Mouse (Mus musculus) small intestine, adult 10 weeks (tissue): Measurements from ENCODE around the gene Zdhhc22. TPM values are rescaled to one million over a fixed set of nuclear protein-coding genes. Genes with fewer than 3 reads are reported as not detected.

Experiments used
- polyA plus RNA-seq: library from polyadenylated mRNA; stranded (reverse); fragments of 350-450 nt; fragmentation: Illumina TruSeq; extraction: RNeasy Lipid Tissue Mini Kit (QIAGEN cat#74804); gene quantifications from one replicate; pipeline ENCODE4 v1.2.3, GENCODE M21; 2014; ENCODE audit warnings: low replicate concordance

Gene Zdhhc22
- not detected for polyA plus RNA-seq

DNA sequence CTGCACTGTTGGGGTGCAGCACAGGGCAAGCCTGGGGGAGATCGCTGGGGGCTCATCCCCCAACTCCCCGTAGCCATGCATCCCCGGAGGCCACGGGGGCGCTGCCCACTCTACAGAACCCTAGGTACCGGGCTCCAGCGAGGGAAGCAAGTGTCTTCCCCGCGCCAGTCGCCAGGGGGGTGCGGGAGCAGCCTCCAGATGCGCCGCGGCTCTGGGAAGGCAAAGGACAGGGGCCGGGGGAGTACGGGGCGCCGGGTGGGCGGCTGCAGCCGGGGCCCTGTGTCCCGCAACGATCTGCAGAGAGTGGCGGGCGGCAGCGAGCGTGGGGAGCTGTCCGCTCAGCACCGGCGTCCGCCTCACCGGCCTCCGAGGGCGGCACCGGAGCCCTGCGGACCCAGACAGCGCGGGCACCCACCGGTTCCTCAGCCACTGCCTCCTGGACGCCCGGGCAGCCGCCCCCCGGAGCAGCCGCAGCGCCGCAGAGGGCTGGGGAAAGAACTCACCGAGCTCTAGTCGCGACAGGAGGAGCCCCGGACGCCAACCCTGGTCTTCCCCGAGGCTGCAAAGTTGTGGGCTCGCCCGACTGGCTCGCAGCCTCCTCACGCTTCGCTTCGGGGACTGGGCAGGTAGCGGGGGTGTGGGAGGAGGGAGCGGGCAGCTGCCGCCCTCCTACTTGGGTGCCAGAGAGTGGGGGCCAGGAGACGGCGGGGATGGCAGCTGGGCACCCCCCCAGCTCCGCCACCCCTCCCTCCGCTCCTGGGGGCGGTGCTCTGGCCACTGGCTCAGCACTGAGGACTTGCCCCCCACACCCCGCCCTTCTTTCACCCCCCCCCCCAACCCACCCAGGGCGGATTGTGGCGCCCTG, at the start of gene Zdhhc22:
Gene Zdhhc22 (minus strand): TSS at position 541 of the 865 bp plus-strand sequence.

DNA sequence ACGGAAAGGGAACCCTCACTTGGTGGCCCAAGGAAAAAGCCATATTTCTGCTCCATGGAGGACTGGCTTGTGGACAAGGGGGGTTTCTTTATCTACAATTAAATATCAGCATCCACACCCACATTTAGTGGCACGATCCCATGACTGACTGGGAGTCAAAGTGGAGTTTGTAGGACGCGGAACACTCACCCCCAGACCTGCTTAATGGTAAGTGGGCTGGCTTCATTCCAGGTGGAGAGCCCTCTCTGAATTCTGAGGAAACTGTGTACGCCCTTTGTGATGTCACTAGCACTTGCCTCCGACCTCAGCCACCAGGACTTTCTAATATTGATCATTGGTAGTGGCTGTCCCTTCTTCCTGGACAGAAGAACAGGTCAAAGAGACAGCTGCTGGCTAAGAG, 30.8 kb upstream of the Zdhhc22 start, which contains the start of gene Tmem63c:
Gene Tmem63c (plus strand): TSS at position 301 of the 400 bp plus-strand sequence.

DNA sequence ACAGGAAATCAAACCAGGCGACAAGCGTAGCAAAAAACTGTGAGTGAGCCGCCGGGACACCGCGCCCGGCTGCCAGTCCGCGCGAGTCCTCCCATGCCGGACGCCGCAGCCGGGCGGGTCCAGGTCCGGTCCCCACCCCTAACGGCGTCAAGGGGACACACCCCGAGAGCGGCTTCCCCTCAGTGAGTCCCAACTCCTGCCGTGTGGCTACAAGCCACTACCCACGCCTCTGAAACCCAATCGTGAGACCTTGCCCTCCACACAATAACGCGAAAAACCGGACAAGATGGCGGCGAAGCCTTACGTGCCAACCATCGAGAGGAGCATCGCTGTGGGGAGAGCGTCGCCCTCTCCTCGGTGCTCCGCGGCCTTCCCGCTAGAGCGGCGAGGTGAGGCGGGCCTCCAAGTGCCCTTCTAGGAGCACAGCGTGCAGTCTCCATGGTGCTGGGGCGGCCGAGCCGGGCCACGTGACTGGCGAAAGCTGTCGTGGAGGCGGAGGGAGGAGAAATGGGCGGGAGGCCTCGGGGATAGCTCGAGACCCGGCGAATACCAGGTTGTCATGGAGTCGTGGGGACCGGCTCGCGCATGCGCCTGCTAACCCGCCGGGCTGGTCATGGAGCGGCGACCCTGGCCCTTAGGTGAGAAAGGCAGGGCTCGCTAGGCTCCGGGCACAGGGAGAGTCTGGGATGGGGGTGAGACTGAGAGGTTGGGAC, 43.2 kb downstream of the Zdhhc22 start, which contains the start of gene Cipc:
Gene Cipc (plus strand): TSS at position 182 of the 713 bp plus-strand sequence.

Other genes with a start within 250 kb of the Zdhhc22 start
- gene Irf2bpl, start 105.6 kb downstream of the Zdhhc22 start, polyA plus RNA-seq: 13.1 TPM
- 14.9 TPM for gene Cipc, start 43.4 kb downstream of the Zdhhc22 start, polyA plus RNA-seq
- not detected for gene Tmem63c, start 30.9 kb upstream of the Zdhhc22 start, polyA plus RNA-seq
- gene Ngb, start 112.1 kb upstream of the Zdhhc22 start, polyA plus RNA-seq: not detected
- gene Gstz1, start 156.7 kb upstream of the Zdhhc22 start, polyA plus RNA-seq: 67.0 TPM
- gene Pomt2, start 157.5 kb upstream of the Zdhhc22 start, polyA plus RNA-seq: 4.2 TPM
- gene Samd15, start 209.3 kb upstream of the Zdhhc22 start, polyA plus RNA-seq: not detected
- 5.0 TPM for gene Tmed8, start 210.0 kb upstream of the Zdhhc22 start, polyA plus RNA-seq
- 1.2 TPM for gene Noxred1, start 248.3 kb upstream of the Zdhhc22 start, polyA plus RNA-seq